Mouse (Mus musculus) thymus, postnatal 10 days (tissue): ENCODE results near the gene Cdc25b.
A peak's percentile ranks its signal among the peaks of the same experiment; 100 is the strongest.
"Not testable (repeated sequence)": the region's sequence is repeated elsewhere in the genome, so short reads cannot be mapped to it uniquely, and the experiment has no call there.

Source experiments
- DNase-seq, 2 experiments: peaks; one replicate each; pipeline ENCODE4 v3.0.0; 2021; ENCODE audit warnings: low spot score in 2 of 2

The Cdc25b gene

GRCm38 (mm10) chr2:131223569-131223968 lies 36.8 kb downstream of the Cdc25b start:
- DNase-seq: no peak

DNA sequence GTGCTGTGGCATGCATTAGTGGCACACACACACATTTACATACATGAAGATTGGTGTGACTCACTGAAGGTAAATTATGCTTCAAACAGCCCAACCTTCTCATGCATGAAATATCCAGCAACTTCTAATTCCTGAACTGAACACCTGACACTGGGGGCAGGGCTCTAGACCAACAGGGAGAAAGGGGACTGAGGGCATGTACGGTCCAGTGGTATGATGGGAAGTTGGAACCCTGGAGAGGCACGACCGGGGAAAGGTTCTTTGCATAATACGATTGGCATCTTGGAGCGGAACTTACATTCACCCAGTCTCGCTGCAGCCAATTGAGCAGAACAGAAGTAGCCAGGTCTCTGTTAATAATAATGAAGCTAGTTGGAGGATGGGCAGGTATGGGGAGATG lies 38.4 kb downstream of the Cdc25b start:
- DNase-seq: no peak

DNA sequence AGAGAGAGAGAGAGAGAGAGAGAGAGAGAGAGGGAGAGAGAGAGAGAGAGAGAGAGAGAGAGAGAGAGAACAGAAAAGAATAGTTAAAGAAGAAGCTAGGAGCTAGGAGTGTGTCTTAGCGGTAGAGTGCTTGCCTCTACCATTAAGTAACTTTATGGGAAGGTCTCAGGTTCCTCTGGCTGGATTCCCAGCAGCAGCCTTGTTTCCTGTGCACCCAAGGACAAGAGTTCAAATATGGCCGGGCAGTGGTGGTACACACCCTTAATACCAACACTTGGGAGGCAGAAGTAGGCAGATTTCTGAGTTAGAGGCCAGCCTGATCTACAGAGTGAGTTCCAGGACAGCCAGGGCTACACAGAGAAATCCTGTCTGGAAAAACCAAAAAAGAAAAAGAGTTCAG lies 39.9 kb downstream of the Cdc25b start:
- DNase-seq: not testable (repeated sequence)

DNA sequence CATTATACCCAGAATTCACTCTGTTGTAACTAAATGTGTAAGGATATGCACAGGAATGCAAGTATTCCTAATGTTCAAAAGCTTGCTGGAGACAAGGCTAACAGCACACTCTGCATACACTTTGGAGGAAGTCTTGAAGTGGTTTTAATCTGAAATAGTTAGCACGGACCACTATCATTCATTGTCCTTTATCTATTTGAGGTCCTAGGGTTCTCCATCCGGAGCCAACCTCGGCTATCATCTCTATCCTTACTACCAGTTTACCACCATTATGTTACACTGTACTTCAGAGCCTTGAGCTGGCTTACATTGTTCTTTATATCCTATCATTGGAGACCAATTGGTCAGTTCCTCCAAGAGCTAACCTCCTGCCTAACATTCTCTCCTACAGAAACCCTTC lies 40.5 kb downstream of the Cdc25b start:
- DNase-seq: no peak

DNA sequence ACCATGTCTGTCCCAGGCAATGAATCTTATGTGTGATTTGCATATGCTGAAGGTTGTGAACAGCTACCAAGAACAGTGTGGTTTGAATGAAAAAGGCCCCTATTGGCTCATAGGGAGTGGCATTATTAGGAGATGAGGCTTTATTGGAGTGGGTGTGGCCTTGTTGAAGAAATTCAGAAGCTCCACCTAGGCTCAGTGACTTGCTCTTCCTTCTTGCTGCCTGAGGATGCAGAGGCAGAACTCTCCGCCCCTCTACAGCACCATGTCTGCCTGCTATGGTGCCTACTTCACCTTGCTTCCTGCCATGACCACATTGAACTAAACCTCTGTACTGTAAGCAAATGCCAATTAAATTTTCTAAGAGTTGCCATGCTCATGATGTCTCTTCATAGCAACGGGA lies 45.8 kb downstream of the Cdc25b start:
- DNase-seq: no peak

GRCm38 (mm10) chr2:131233307-131234126 lies 46.8 kb downstream of the Cdc25b start, which contains the start of gene Mavs:
TSS of gene Mavs (plus strand) at chr2:131234063.
- DNase-seq: peak; percentile 88 to 91

GRCm38 (mm10) chr2:131234127-131234650 lies 47.4 kb downstream of the Cdc25b start:
- no peak for DNase-seq

DNA sequence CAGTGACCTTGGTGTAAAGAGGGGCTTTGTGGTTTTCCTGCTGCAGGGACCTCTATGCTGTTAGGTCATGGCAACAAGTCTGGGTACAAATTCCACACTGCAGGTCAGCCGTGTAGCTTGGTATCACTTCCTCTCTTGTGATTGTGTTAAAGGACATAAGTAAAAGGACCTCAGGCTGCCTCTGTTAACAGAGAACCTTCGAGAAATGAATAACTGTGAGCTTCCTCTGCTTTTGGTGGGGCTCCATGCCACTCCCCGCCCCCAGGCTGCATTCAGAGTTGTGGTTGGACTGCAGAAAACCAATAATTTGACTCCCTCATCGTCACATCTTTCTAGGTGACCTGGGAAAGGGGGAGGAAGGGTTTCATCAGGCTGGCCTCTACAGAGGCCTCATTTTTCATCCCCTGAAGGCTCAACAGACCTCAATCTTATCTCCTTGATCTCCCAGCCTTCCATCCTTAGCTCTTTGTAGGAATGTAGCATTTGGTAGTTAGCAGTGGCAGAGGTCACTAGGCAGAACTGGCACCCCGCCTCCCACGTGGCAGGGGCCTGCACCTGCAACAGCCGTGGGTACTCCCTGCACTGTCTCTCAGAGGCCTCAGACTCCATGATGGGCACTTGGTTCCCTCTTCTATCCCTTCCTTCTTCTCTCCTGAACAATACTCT lies 48.4 kb downstream of the Cdc25b start:
- no peak for DNase-seq

- no peak for DNase-seq
These were observed 55.4 kb downstream of the Cdc25b start for GRCm38 (mm10) chr2:131242180-131242579.

- no peak for DNase-seq
These were observed 56.2 kb downstream of the Cdc25b start for GRCm38 (mm10) chr2:131242929-131243328.
